Mouse (Mus musculus): Measurements from ENCODE around the gene Camk2n1.

GRCm38 (mm10) chr4:138491088-138491487 lies 37.0 kb downstream of the Camk2n1 start:
- TF ChIP-seq POLR2A (IDR thresholded peaks at IDR 0.05; ENCODE audit: borderline replicate concordance, extremely low read depth, low read depth, low read length) (no peak), CTCF (IDR thresholded peaks at IDR 0.05; ENCODE audit: insufficient read depth, low read length) (no peak)
